Mouse (Mus musculus): ENCODE results near the gene Nek1.

DNA sequence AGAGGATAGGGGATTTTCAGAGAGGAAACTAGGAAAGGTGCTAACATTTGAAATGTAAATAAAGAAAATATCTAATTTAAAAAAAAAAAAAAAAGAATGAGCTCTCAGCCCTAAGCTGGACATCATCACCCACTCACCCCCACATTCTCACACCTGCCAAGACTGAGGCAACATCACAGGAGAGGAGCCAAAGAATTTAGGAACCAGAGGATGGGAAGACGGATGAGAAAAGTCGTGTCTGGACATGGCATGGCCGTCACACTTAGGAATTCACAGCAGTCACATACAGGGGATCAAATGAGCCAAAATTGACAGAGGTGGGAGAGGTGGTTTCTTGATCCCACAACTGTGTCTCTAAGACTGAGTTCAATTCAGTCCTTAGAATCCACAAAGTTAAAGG, 165.5 kb downstream of the Nek1 start:
- no peak for TF ChIP-seq CTCF (IDR thresholded peaks at IDR 0.05; ENCODE audit: insufficient read depth, low read length)
- TF ChIP-seq POLR2A (IDR thresholded peaks at IDR 0.05; ENCODE audit: borderline replicate concordance, extremely low read depth, low read depth, low read length): no peak

Data from lung, adult 2 months (tissue).